Mouse (Mus musculus) megakaryocyte, adult 5-6 weeks (primary cell): ENCODE data around the gene Samd1. TPM values are rescaled to one million over a fixed set of nuclear protein-coding genes. Genes with fewer than 3 reads are reported as not detected.

ENCODE experiments used
- ATAC-seq: 2 replicates; pipeline ENCODE4 v1.8.0; 2016; ENCODE audit warnings: mild to moderate bottlenecking, inconsistent platforms; ENCODE audit not compliant: poor library complexity, severe bottlenecking
- total RNA-seq, 2 experiments: library from RNA; stranded (forward) in 1 of 2; stranded (reverse) in 1 of 2; fragments of 153-499, 151-499 nt in 1 of 2; fragments of 221-1000, 200-1000 nt in 1 of 2; gene quantifications; 2 replicates each; pipeline versions ENCODE4 v1.2.3 to v1.2.4; 2015 to 2017

Samd1 gene
- total RNA-seq, 2 experiments from 2014 or later, result 46.6 to 63.0 TPM

- ATAC-seq, result peak; percentile 80
These were observed 13.4 kb downstream of the Samd1 start for GRCm38 (mm10) chr8:84010625-84011611.

GRCm38 (mm10) chr8:84011705-84012498, 14.4 kb downstream of the Samd1 start, which contains the start of gene 2210011C24Rik:
TSS of gene 2210011C24Rik (minus strand) at chr8:84012171.
- ATAC-seq, result 0 out of 2 replicates have a peak, but pooled peaks have one; percentile 26

- no peak for ATAC-seq
These were observed 15.2 kb downstream of the Samd1 start for GRCm38 (mm10) chr8:84012499-84013165.

DNA sequence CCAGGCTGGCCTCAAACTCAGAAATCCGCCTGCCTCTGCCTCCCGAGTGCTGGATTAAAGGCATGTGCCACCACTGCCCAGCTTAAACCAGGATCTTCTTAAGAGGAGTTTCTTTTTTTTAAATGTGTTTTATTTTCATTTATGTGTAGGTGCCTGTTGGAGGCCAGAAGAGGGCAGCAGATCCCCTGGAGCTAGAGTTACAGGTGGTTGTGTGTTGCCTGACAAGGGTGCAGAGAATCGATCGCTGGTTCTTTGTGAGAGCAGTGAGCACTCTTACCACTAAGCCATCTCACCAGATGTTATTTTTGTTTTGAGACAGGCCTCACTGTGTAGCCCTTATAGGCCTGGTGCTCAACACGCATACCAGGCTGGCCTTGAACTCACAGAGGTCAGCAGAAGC, 18.4 kb downstream of the Samd1 start:
- no peak for ATAC-seq

- no peak for ATAC-seq
These were observed 22.3 kb downstream of the Samd1 start for GRCm38 (mm10) chr8:84019738-84020137.

GRCm38 (mm10) chr8:84021096-84021495, 23.6 kb downstream of the Samd1 start, which contains the start of gene Palm3:
TSS of gene Palm3 (plus strand) at chr8:84021471.
- no peak for ATAC-seq

DNA sequence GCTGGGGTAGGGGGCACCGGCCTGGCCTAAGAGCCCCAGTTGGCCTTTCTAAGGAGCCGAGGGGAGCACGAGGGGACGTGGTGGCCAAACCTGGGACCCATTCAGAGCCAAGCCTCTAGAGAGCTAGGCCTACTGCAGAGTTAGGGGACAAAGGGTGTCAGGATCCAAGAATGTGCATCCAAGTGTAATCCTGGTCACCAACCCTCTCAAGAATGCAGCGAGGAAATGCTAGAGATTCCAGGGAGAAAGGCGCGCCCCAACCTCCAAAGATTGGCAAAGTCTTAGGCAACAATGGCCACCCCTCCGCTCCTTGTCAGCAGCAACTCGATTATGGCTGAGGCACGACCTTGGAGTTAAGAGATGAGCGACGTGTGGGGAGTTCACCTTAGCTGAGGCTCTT, 24.1 kb downstream of the Samd1 start:
- no peak for ATAC-seq

- ATAC-seq, result no peak
These were observed 25.6 kb downstream of the Samd1 start for GRCm38 (mm10) chr8:84023085-84023484.

GRCm38 (mm10) chr8:84023631-84024030, 26.2 kb downstream of the Samd1 start:
- ATAC-seq, result no peak

DNA sequence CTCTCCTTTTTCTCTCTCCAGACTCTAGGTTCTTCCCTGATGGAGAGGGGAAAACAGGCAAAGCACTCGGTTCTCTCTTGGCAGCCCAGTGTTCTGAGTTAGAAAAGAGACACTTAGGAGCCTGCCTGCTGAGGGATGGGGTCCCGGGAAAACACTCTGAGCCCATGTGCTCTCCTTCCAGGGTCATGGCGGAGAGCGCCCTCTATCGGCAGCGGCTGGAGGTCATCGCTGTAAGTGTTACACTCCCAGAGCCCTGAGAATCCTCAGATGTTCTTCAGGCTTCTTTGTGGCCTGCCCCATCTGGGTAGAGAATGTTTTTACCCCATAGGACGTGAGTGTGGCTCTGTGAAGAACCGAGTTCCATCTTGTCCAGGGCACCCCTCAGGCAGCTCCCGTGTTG, 26.7 kb downstream of the Samd1 start:
- ATAC-seq, result peak; percentile 53; the same call in 1 of the 2 replicates

GRCm38 (mm10) chr8:84025863-84026262, 28.4 kb downstream of the Samd1 start:
- peak; percentile 68 for ATAC-seq

- no peak for ATAC-seq
These were observed 30.0 kb downstream of the Samd1 start for GRCm38 (mm10) chr8:84027449-84027848.

DNA sequence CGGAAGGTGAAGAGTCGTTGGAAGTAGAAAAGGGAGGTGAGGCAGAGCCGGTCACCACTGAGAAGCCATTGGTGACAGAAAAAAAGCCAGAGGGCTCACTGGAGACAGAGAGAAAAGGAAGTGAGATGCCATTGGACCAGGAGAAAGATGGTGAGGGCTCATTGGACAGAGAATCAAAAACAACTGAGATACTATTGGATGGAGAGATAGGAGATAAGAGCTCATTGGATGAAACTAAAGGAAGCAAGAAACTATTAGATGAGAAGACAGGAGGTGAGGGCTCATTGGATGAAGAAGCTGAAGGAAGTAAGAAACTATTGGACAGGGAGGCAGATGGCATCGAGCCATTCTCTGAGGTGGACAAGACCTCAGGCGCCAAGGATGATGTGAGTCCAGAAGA, 31.8 kb downstream of the Samd1 start:
- ATAC-seq, result no peak

GRCm38 (mm10) chr8:84032777-84033176, 35.3 kb downstream of the Samd1 start:
- no peak for ATAC-seq

- no peak for ATAC-seq
These were observed 40.5 kb downstream of the Samd1 start for GRCm38 (mm10) chr8:84038015-84038414.

GRCm38 (mm10) chr8:84039050-84039449, 41.6 kb downstream of the Samd1 start:
- ATAC-seq, result peak; percentile 64

GRCm38 (mm10) chr8:84042066-84042947, 44.8 kb downstream of the Samd1 start, which contains the start of gene Il27ra:
TSS of gene Il27ra (minus strand) at chr8:84042589.
- peak; percentile 89 for ATAC-seq

DNA sequence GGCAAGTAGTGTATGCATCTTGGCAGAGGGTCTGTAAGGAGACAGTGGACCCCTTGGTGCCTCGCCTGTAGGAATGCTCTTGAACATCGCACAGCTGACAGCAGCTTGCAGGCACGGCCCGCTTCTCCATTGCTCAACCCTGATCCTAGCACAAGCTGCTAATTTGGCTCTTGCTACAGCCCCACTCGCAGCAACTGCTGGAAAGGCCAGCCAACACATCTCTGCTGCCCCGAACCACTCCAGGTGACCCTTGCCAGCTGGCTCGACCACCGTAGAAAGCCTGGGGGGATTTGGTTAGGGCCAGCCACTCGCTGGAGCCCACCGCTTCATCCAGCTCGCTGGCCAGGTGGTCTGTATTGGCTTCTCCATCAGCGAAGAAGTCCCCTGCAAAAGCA, 45.5 kb downstream of the Samd1 start:
- no peak for ATAC-seq

- no peak for ATAC-seq
These were observed 46.6 kb downstream of the Samd1 start for GRCm38 (mm10) chr8:84044103-84044502.

DNA sequence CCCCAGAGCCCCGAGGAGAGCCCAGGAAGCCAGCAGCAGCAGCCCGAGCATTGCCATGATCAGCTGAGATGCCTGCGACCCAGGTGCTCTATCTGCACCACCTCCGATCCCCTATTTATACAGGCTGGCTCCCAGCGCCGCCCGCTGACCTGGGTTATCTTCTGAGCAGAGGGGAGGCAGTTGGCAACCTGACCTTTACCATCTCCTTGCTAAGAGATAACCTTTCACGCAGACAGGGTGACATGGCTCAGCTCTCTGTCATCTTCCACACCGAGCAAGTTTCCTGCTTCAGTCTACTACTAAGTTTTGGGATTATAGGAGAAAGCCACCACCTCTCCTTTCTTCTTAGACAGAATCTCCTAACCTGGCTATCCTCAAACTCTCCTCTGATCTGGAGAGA, 47.4 kb downstream of the Samd1 start, which contains the start of gene Rln3:
Gene Rln3 (minus strand): TSS at position 101 of the 400 bp plus-strand sequence.
- ATAC-seq, result no peak
